ENCODE assay signal across 8 mouse cellular contexts in the genomic region with DNA sequence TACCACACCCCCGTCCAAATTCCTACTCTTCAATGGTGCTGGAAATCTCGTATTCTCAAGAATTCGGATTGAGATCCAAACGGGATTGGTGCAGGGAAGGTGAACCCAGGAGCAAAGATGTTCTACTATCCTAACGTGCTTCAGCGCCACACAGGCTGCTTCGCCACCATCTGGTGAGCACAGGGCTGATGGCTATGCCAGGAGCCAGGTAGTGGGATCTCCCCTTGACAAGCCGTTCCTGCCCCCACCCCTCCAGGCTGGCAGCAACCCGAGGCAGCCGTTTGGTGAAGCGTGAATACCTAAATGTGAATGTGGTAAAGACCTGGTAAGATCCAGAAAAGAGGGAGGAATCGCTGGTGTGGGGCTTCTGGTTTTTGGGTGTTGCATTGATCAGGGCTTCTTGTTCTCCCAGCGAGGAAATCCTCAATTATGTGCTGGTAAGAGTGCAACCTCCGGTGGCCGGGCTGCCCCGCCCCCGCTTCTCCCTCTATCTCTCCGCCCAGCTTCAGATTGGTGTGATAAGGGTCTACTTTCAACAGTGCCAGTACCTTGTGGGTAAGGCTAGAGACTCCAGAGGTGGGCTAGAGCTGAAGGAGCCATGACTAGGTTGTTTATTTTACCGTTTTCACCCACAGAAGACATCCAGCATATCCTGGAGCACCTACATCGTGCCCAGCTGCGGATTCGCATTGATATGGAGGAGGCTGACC. TPM values are rescaled to one million over a fixed set of nuclear protein-coding genes. Genes with fewer than 3 reads are reported as not detected.
A peak's percentile ranks its signal among the peaks of the same experiment; 100 is the strongest.
DNase-seq lines count a peak whose midpoint lies in the region; ATAC-seq and TF ChIP-seq lines count a peak whose summit lies in the region.

No protein-coding gene starts in this region.

- no peak overlapping the region for H3K4me3 ChIP-seq in heart, postnatal 0 days (ENCODE audit: low read depth, low read length)
- peak overlapping the region; percentile 18 for H3K4me3 ChIP-seq in forebrain, postnatal 0 days (ENCODE audit: low read depth, low read length)
- H3K4me3 ChIP-seq in liver, embryonic 16.5 days (ENCODE audit: low read depth, low read length) = peak overlapping the region; percentile 41

- DNase-seq in heart, postnatal 0 days (ENCODE audit: low spot score) = no peak
- DNase-seq in heart, postnatal 25 days (ENCODE audit: low spot score) = no peak
- peak; percentile 15 for DNase-seq in T-cell, adult 2 months (ENCODE audit: low spot score)
- DNase-seq in forebrain, postnatal 0 days = no peak
- DNase-seq in frontal cortex, postnatal 10 days (ENCODE audit: low spot score in 2 of 2) = no peak
- DNase-seq in thymus, postnatal 10 days (ENCODE audit: low spot score in 2 of 2) = no peak
- no peak for DNase-seq in urinary bladder, postnatal 10 days (ENCODE audit: low spot score)

- H3K27me3 ChIP-seq in heart, postnatal 0 days (ENCODE audit: control insufficient read depth, insufficient read depth, low read length) = no peaks in the 10 kb centered on the region
- H3K27me3 ChIP-seq in forebrain, postnatal 0 days (ENCODE audit: insufficient read depth, low read length) = no peaks in the 10 kb centered on the region
- H3K27me3 ChIP-seq in liver, embryonic 16.5 days (ENCODE audit: control insufficient read depth, insufficient read depth, low read depth, low read length) = no peaks in the 10 kb centered on the region

- H3K27ac ChIP-seq in heart, postnatal 0 days (ENCODE audit: low read depth) = no peak overlapping the region
- H3K27ac ChIP-seq in forebrain, postnatal 0 days (ENCODE audit: low read depth, low read length) = no peak overlapping the region
- peak overlapping the region; percentile 8; the same call in 1 of the 2 replicates for H3K27ac ChIP-seq in liver, embryonic 16.5 days (ENCODE audit: low read length)

- H3K4me2 ChIP-seq in heart, postnatal 0 days (ENCODE audit: low read depth, low read length) = peak overlapping the region; percentile 48
- H3K4me2 ChIP-seq in forebrain, postnatal 0 days (ENCODE audit: low read depth) = peak overlapping the region; percentile 28
- H3K4me2 ChIP-seq in liver, embryonic 16.5 days (ENCODE audit: low read depth, low read length) = peak overlapping the region; percentile 62

- H3K9ac ChIP-seq in heart, postnatal 0 days (replicated peaks; ENCODE audit: low read depth, low read length) = no peak overlapping the region
- H3K9ac ChIP-seq in forebrain, postnatal 0 days = no peak overlapping the region
- H3K9ac ChIP-seq in liver, embryonic 16.5 days (ENCODE audit: low read depth, low read length) = peak overlapping the region; percentile 41; the same call in 1 of the 2 replicates

- ATAC-seq in heart, postnatal 0 days (ENCODE audit: insufficient read depth, low read depth) = no peak
- peak; percentile 41; the same call in 1 of the 2 replicates for ATAC-seq in forebrain, postnatal 0 days
- ATAC-seq in liver, embryonic 16.5 days (ENCODE audit: low read depth) = peak; percentile 64

- TF ChIP-seq EP300 in heart, postnatal 0 days (IDR thresholded peaks at IDR 0.05; ENCODE audit: low read depth) = no peak

- no peaks in the 10 kb centered on the region; the same call in 1 of the 2 replicates for H3K4me1 ChIP-seq in heart, postnatal 0 days (ENCODE audit: control insufficient read depth, insufficient read depth)
- no peaks in the 10 kb centered on the region for H3K4me1 ChIP-seq in forebrain, postnatal 0 days (ENCODE audit: insufficient read depth)
- peaks cover 34% of the 10 kb centered on the region for H3K4me1 ChIP-seq in liver, embryonic 16.5 days (ENCODE audit: control insufficient read depth, low read depth, low read length)

- no peak for TF ChIP-seq CTCF in heart, postnatal 0 days (IDR thresholded peaks at IDR 0.05; ENCODE audit: low read depth)
- no peak for TF ChIP-seq CTCF in forebrain, postnatal 0 days (IDR thresholded peaks at IDR 0.05; ENCODE audit: low read depth)

- intact Hi-C loops in heart, postnatal 25 days (cut with DNase I) = no loop called here

- no peaks in the 10 kb centered on the region for H3K9me3 ChIP-seq in heart, postnatal 0 days (replicated peaks; ENCODE audit: control insufficient read depth, low read length)
- no peaks in the 10 kb centered on the region for H3K9me3 ChIP-seq in forebrain, postnatal 0 days (ENCODE audit: low read length)
- H3K9me3 ChIP-seq in liver, embryonic 16.5 days (replicated peaks; ENCODE audit: control insufficient read depth, low read length) = no peaks in the 10 kb centered on the region

- H3K36me3 ChIP-seq in heart, postnatal 0 days (replicated peaks; ENCODE audit: control insufficient read depth, insufficient read depth, low read length) = no peaks in the 10 kb centered on the region
- H3K36me3 ChIP-seq in forebrain, postnatal 0 days (ENCODE audit: insufficient read depth) = no peaks in the 10 kb centered on the region
- no peaks in the 10 kb centered on the region for H3K36me3 ChIP-seq in liver, embryonic 16.5 days (ENCODE audit: control insufficient read depth, insufficient read depth)

- 38% methylated on average over 22 of the region's 22 CpGs for WGBS in heart, postnatal 0 days
- 51% methylated on average over 22 of the region's 22 CpGs for WGBS in forebrain, postnatal 0 days
- WGBS in liver, embryonic 16.5 days (ENCODE audit: insufficient replicate concordance) = 15% methylated on average over 22 of the region's 22 CpGs

RNA-seq across cellular contexts. Expression of gene Rec8, which starts 0.8 kb away (rescaled TPM):
- total RNA-seq in heart, postnatal 0 days (2014; rRNA removed; ENCODE audit: low replicate concordance) = 1.5 and 9.1 TPM in 2 replicates
- 1.9 and 2.1 TPM in 2 replicates for polyA plus RNA-seq in heart, postnatal 0 days (2015; fragmentation: Nextera tagmentation; extraction: Ambion mirVana)
- total RNA-seq in heart, postnatal 25 days (2021) = under 1 TPM; 0.23 to 0.36 TPM
- 8.5 and 9.2 TPM in 2 replicates for total RNA-seq in forebrain, postnatal 0 days (2014; rRNA removed)
- polyA plus RNA-seq in forebrain, postnatal 0 days (2015; fragmentation: Nextera tagmentation; extraction: Ambion mirVana) = 5.9 and 7.2 TPM in 2 replicates
- polyA plus RNA-seq in liver, embryonic 16.5 days (2015; fragmentation: Nextera tagmentation; extraction: Ambion mirVana) = 2.9 and 3.1 TPM in 2 replicates

RNA-seq across cellular contexts. Expression of gene Irf9, which starts 15.3 kb away (rescaled TPM):
- 31.5 and 44.7 TPM in 2 replicates for total RNA-seq in heart, postnatal 0 days (2014; rRNA removed; ENCODE audit: low replicate concordance)
- 11.6 and 14.2 TPM in 2 replicates for polyA plus RNA-seq in heart, postnatal 0 days (2015; fragmentation: Nextera tagmentation; extraction: Ambion mirVana)
- 10 to 100 TPM; 10.1 to 11.8 TPM for total RNA-seq in heart, postnatal 25 days (2021)
- total RNA-seq in forebrain, postnatal 0 days (2014; rRNA removed) = 16.8 and 18.1 TPM in 2 replicates
- 5.6 and 7.0 TPM in 2 replicates for polyA plus RNA-seq in forebrain, postnatal 0 days (2015; fragmentation: Nextera tagmentation; extraction: Ambion mirVana)
- 15.9 and 17.2 TPM in 2 replicates for polyA plus RNA-seq in liver, embryonic 16.5 days (2015; fragmentation: Nextera tagmentation; extraction: Ambion mirVana)

RNA-seq across cellular contexts. Expression of gene Ipo4, which starts 17.1 kb away (rescaled TPM):
- total RNA-seq in heart, postnatal 0 days (2014; rRNA removed; ENCODE audit: low replicate concordance) = 34.9 and 49.8 TPM in 2 replicates
- polyA plus RNA-seq in heart, postnatal 0 days (2015; fragmentation: Nextera tagmentation; extraction: Ambion mirVana) = 32.0 and 37.6 TPM in 2 replicates
- 10 to 100 TPM; 51.1 to 57.0 TPM for total RNA-seq in heart, postnatal 25 days (2021)
- 79.8 and 92.0 TPM in 2 replicates for total RNA-seq in forebrain, postnatal 0 days (2014; rRNA removed)
- polyA plus RNA-seq in forebrain, postnatal 0 days (2015; fragmentation: Nextera tagmentation; extraction: Ambion mirVana) = 82.4 and 90.9 TPM in 2 replicates
- 23.4 and 24.6 TPM in 2 replicates for polyA plus RNA-seq in liver, embryonic 16.5 days (2015; fragmentation: Nextera tagmentation; extraction: Ambion mirVana)

RNA-seq across cellular contexts. Expression of gene Gm49378, which starts 19.1 kb away (rescaled TPM):
- 0.15 and 6.9 TPM in 2 replicates for total RNA-seq in heart, postnatal 0 days (2014; rRNA removed; ENCODE audit: low replicate concordance)
- polyA plus RNA-seq in heart, postnatal 0 days (2015; fragmentation: Nextera tagmentation; extraction: Ambion mirVana) = 1.1 and 1.2 TPM in 2 replicates
- 1 to 10 TPM; 3.0 to 3.4 TPM for total RNA-seq in heart, postnatal 25 days (2021)
- total RNA-seq in forebrain, postnatal 0 days (2014; rRNA removed) = 2.1 and 6.4 TPM in 2 replicates
- 0.97 and 1.0 TPM in 2 replicates for polyA plus RNA-seq in forebrain, postnatal 0 days (2015; fragmentation: Nextera tagmentation; extraction: Ambion mirVana)
- 0.71 and 1.0 TPM in 2 replicates for polyA plus RNA-seq in liver, embryonic 16.5 days (2015; fragmentation: Nextera tagmentation; extraction: Ambion mirVana)

RNA-seq across cellular contexts. Expression of gene Tm9sf1, which starts 25.0 kb away (rescaled TPM):
- 62.8 and 83.3 TPM in 2 replicates for total RNA-seq in heart, postnatal 0 days (2014; rRNA removed; ENCODE audit: low replicate concordance)
- polyA plus RNA-seq in heart, postnatal 0 days (2015; fragmentation: Nextera tagmentation; extraction: Ambion mirVana) = 62.7 and 67.4 TPM in 2 replicates
- total RNA-seq in heart, postnatal 25 days (2021) = 10 to 100 TPM; 39.0 to 43.8 TPM
- 26.5 and 33.4 TPM in 2 replicates for total RNA-seq in forebrain, postnatal 0 days (2014; rRNA removed)
- polyA plus RNA-seq in forebrain, postnatal 0 days (2015; fragmentation: Nextera tagmentation; extraction: Ambion mirVana) = 36.0 and 48.4 TPM in 2 replicates
- polyA plus RNA-seq in liver, embryonic 16.5 days (2015; fragmentation: Nextera tagmentation; extraction: Ambion mirVana) = 46.8 and 49.6 TPM in 2 replicates
